Mouse (Mus musculus) heart, postnatal 0 days (tissue): Measurements from ENCODE around the gene D1Ertd622e. TPM values are rescaled to one million over a fixed set of nuclear protein-coding genes. Genes with fewer than 3 reads are reported as not detected.

Source experiments
- ATAC-seq: fragments of 200-750 bp; cut with Nextera tagmentation; 2 replicates; pipeline ENCODE4 v1.8.0; 2017; ENCODE audit warnings: low read depth, moderate number of reproducible peaks, moderate library complexity; ENCODE audit not compliant: insufficient read depth
- DNase-seq: peaks from one replicate; pipeline ENCODE4 v3.0.0-alpha.2; 2016; ENCODE audit warnings: low spot score
- H3K27ac ChIP-seq: fragments of 300-500 bp; sonication (generic); 2 replicates; pipeline ENCODE4 v1.5.1; 2014; ENCODE audit warnings: low read depth, mild to moderate bottlenecking
- H3K27me3 ChIP-seq: fragments of 300-500 bp; sonication (generic); 2 replicates; pipeline ENCODE4 v1.6.1; 2014; ENCODE audit warnings: low read length, mixed read lengths; ENCODE audit not compliant: control insufficient read depth, insufficient read depth
- H3K36me3 ChIP-seq: fragments of 300-500 bp; sonication (generic); replicated peaks from 2 replicates; pipeline ENCODE4 v1.6.1; 2014; ENCODE audit warnings: low read length, mixed read lengths; ENCODE audit not compliant: control insufficient read depth, insufficient read depth
- H3K4me1 ChIP-seq: fragments of 300-500 bp; sonication (generic); 2 replicates; pipeline ENCODE4 v1.6.1; 2014; ENCODE audit warnings: antibody characterized with exemption; ENCODE audit not compliant: control insufficient read depth, insufficient read depth
- H3K4me2 ChIP-seq: fragments of 300-500 bp; sonication (generic); 2 replicates; pipeline ENCODE4 v1.6.1; 2014; ENCODE audit warnings: low read depth, mild to moderate bottlenecking, low read length, moderate library complexity
- H3K4me3 ChIP-seq: fragments of 300-500 bp; sonication (generic); 2 replicates; pipeline ENCODE4 v1.5.1; 2014; ENCODE audit warnings: low read depth, low read length
- H3K9ac ChIP-seq: fragments of 300-500 bp; sonication (generic); replicated peaks from 2 replicates; pipeline ENCODE4 v1.6.1; 2014; ENCODE audit warnings: low read depth, low read length, mixed read lengths
- H3K9me3 ChIP-seq: fragments of 300-500 bp; sonication (generic); replicated peaks from 2 replicates; pipeline ENCODE4 v1.6.1; 2016; ENCODE audit warnings: low read length; ENCODE audit not compliant: control insufficient read depth
- CTCF ChIP-seq: IDR thresholded peaks from 2 replicates; pipeline ENCODE4 v1.5.1; 2016; ENCODE audit warnings: antibody characterized with exemption, control low read depth, low read depth
- EP300 ChIP-seq: IDR thresholded peaks from 2 replicates; pipeline ENCODE4 v1.6.1; 2016; ENCODE audit warnings: antibody characterized with exemption, low read depth
- WGBS: fragments of 180-500 bp; shearing (Covaris S2); extraction: QIAGEN DNeasy Blood & Tissue Kit; methylation state at CpG from one replicate; pipeline ENCODE4 v1.1.7; 2014; 5-methylcytosine and 5-hydroxymethylcytosine counted together
- polyA plus RNA-seq: library from polyadenylated mRNA; unstranded; fragments of >200 nt; fragmentation: Nextera tagmentation; extraction: Ambion mirVana; gene quantifications from 2 replicates; pipeline ENCODE4 v1.2.1, GENCODE M21; 2015
- total RNA-seq: library from RNA; depleted of rRNA; stranded (reverse); fragments of >200 nt; gene quantifications from 2 replicates; pipeline ENCODE4 v1.2.3, GENCODE M21; 2014; ENCODE audit warnings: low replicate concordance

The D1Ertd622e gene
- total and polyA plus RNA-seq, 2 experiments from 2014 or later, result 2.2 to 5.3 TPM

DNA sequence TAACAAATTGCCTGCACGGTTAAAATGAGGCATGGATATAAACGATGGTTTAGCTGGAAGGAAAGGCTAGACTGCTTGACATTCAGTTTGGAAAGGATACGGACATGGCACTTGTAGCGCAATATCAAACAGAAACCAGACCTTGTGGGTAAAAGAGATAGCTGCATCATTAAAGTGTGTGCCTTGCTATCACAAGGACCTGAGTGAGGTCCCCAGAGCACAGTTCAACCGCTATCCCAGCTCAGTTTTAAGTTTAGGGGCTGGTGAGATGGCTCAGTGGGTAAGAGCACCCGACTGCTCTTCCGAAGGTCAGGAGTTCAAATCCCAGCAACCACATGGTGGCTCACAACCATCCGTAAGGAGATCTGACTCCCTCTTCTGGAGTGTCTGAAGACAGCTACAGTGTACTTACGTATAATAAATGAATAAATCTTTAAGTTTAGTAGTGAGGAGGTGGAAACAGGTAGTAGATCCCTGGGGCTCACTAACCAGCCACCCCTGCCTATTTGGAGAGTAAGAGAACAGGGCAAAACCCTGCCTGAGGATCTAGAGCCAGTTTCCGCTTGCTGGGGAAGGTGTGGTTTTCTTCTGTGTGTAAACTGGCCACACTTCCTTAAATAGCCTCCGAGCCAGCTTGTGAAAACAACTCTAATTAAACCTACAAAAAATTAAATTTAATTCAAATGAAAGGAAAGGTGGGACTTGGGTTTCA is 29.2 kb downstream of the D1Ertd622e start:
- no peaks in the 10 kb centered on the region for H3K36me3 ChIP-seq
- TF ChIP-seq CTCF (no peak), EP300 (no peak)
- no peak overlapping the region for H3K9ac ChIP-seq
- no peaks in the 10 kb centered on the region for H3K9me3 ChIP-seq
- no peak for ATAC-seq
- no peak overlapping the region for H3K4me2 ChIP-seq
- H3K4me3 ChIP-seq, result no peak overlapping the region
- no peak for DNase-seq
- no peaks in the 10 kb centered on the region for H3K4me1 ChIP-seq
- WGBS, result 87% methylated on average over 11 of the region's 11 CpGs
- no peaks in the 10 kb centered on the region for H3K27me3 ChIP-seq
- no peak overlapping the region for H3K27ac ChIP-seq

DNA sequence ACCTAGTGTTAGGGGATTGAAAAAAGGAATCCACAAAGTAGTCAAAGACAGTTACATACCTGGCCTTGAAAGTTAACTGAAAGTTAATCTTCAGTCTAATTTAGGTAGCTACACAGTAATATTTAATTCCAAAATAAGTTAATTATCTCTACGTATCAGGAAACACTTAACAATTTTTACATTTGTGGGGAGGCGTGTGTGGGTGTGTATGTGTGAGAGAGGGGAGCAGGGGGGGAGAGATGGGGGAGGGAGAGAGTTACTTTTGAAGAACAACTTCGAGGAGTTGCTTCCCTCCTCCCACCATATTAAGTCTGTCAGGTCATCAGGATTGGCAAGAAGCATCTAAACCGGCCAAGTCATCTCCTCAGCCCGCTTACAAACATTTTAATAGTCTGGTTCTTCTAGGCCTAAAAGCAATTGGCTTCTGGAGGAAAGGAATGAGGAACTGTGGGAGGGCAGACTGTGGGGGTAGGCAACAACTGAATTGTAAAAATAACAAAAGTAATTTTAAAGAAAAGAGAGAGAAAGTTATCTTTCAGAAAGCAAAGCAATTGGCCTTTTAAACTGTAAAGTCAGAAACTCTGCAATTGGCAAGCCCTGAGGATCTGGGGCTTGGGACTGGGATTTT is 29.9 kb downstream of the D1Ertd622e start:
- TF ChIP-seq EP300 (no peak), CTCF (no peak)

DNA sequence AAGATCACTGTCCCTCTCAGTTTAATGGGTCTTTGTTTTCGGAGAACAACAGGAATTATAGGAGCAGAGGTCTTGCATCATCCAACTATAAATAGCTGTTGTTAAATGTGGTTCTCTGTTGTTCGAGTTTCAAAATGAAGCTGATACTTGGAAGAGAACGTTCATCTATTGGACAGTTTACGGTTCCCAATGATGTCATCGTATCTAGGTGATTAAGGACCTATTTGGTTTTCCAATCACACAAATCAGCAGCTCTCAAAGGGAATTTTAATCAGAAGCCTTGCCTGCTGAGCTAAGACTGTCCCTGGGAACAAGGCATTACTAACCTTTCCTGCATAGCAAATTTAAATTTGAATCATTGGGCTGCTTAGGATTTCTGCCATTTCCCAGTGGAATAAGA is 31.7 kb downstream of the D1Ertd622e start:
- ATAC-seq (no peak), DNase-seq (no peak)
- no peaks in the 10 kb centered on the region for H3K4me1 ChIP-seq
- 48% methylated on average over 5 of the region's 5 CpGs for WGBS
- no peak overlapping the region for H3K9ac ChIP-seq
- H3K9me3 ChIP-seq, result no peaks in the 10 kb centered on the region
- H3K27me3 ChIP-seq, result no peaks in the 10 kb centered on the region
- no peak for TF ChIP-seq EP300
- no peak for TF ChIP-seq CTCF
- H3K36me3 ChIP-seq, result no peaks in the 10 kb centered on the region
- no peak overlapping the region for H3K4me2 ChIP-seq
- no peak overlapping the region for H3K27ac ChIP-seq
- no peak overlapping the region for H3K4me3 ChIP-seq

More for the DNA sequence above, 29.9 kb downstream of the D1Ertd622e start:
- H3K9ac ChIP-seq, result no peak overlapping the region
- 66% methylated on average over 5 of the region's 5 CpGs for WGBS
- ATAC-seq, result no peak
- no peak overlapping the region for H3K27ac ChIP-seq
- no peaks in the 10 kb centered on the region for H3K27me3 ChIP-seq
- H3K4me2 ChIP-seq, result no peak overlapping the region
- no peaks in the 10 kb centered on the region for H3K9me3 ChIP-seq
- no peak for DNase-seq
- H3K36me3 ChIP-seq, result no peaks in the 10 kb centered on the region
- no peak overlapping the region for H3K4me3 ChIP-seq
- H3K4me1 ChIP-seq, result no peaks in the 10 kb centered on the region

DNA sequence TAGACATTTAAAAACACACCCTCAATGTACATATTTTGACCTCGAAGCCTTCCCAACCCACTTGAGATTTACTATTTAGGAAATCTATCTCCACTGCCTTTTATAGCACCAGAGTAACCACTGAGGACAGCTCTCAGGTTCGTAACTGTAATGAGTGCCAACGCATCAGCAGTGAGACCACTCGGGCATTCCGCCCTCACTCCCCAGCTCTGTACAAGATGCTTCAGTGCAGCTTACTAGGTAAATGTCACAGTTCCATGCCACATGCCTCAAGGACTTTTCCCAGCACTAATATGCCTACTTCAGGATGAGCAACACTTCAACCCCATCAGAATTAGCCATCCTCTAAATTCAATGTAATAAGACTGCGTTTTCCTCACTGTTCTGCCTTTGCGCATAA is 33.0 kb downstream of the D1Ertd622e start:
- no peak for DNase-seq
- TF ChIP-seq EP300 (no peak), CTCF (no peak)
- no peaks in the 10 kb centered on the region for H3K27me3 ChIP-seq
- ATAC-seq, result no peak
- no peak overlapping the region for H3K9ac ChIP-seq
- no peak overlapping the region for H3K27ac ChIP-seq
- H3K4me1 ChIP-seq, result no peaks in the 10 kb centered on the region
- 65% methylated on average over 7 of the region's 7 CpGs for WGBS
- H3K4me2 ChIP-seq, result no peak overlapping the region
- H3K4me3 ChIP-seq, result no peak overlapping the region
- H3K36me3 ChIP-seq, result no peaks in the 10 kb centered on the region
- no peaks in the 10 kb centered on the region for H3K9me3 ChIP-seq

DNA sequence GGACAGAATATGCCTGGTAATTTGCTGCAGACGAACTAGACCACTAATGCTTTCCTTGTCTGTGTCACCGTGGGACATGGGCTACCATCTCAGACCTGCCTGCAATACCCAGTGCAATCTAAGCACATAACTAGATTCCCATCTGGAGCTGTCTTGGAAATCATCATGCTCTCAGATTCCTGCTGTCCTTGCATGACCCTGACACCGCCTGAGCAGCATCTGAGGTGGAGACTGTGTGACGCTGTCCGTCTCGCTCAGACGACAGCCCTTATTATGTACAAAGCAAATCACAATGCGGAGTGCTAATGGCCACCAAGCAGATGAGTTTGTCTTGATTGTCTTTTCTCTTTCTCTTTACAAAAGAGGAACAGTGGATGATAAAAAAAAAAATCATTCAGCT is 33.9 kb downstream of the D1Ertd622e start:
- no peaks in the 10 kb centered on the region for H3K27me3 ChIP-seq
- no peak overlapping the region for H3K27ac ChIP-seq
- no peak overlapping the region for H3K4me2 ChIP-seq
- H3K4me1 ChIP-seq, result no peaks in the 10 kb centered on the region
- H3K4me3 ChIP-seq, result no peak overlapping the region
- DNase-seq, result no peak
- H3K36me3 ChIP-seq, result no peaks in the 10 kb centered on the region
- H3K9ac ChIP-seq, result no peak overlapping the region
- H3K9me3 ChIP-seq, result no peaks in the 10 kb centered on the region
- 84% methylated on average over 8 of the region's 8 CpGs for WGBS
- ATAC-seq, result no peak
- TF ChIP-seq CTCF (no peak), EP300 (no peak)

DNA sequence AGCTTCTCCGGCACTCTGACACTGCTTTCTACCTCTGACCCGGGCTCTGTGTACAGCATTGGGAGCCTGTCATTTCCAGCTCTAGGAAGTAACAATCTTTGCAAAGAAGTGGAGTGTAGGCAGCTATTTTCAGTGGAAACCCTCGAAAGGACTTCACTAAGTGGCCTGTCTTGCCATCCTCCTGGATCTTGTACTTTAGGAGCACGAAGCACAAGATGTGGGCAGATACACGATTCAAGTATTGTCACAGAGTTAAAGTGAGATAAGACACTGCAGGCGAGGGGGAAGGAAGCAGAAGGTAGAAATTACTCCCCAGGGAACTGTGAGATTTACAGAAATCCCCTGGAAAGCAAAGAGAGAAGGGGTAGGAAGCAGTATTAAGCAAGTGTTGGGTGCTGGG is 36.4 kb downstream of the D1Ertd622e start:
- Histone ChIP-seq H3K4me3 (no peak overlapping the region), H3K27ac (no peak overlapping the region), H3K27me3 (no peaks in the 10 kb centered on the region), H3K9me3 (no peaks in the 10 kb centered on the region), H3K4me2 (no peak overlapping the region), H3K4me1 (no peaks in the 10 kb centered on the region), H3K36me3 (no peaks in the 10 kb centered on the region), H3K9ac (no peak overlapping the region)
- 37% methylated on average over 6 of the region's 6 CpGs for WGBS
- TF ChIP-seq CTCF, result no peak
- no peak for TF ChIP-seq EP300
- ATAC-seq, result no peak
- DNase-seq, result no peak
